Mouse (Mus musculus) lung, embryonic 14.5 days (tissue): ENCODE data around the gene Dnajc11. TPM values are rescaled to one million over a fixed set of nuclear protein-coding genes. Genes with fewer than 3 reads are reported as not detected.

Source experiments
- ATAC-seq: fragments of 200-750 bp; cut with Nextera tagmentation; 2 replicates; pipeline ENCODE4 v1.8.0; 2017; ENCODE audit warnings: mild to moderate bottlenecking, moderate TSS enrichment, moderate library complexity; ENCODE audit not compliant: insufficient read depth
- DNase-seq: peaks from one replicate; pipeline ENCODE4 v3.0.0-alpha.2; 2015
- H3K27ac ChIP-seq: fragments of 300-500 bp; sonication (generic); 2 replicates; pipeline ENCODE4 v1.5.1; 2014; ENCODE audit warnings: low read depth, mild to moderate bottlenecking, moderate library complexity
- H3K27me3 ChIP-seq: fragments of 300-500 bp; sonication (generic); 2 replicates; pipeline ENCODE4 v1.6.1; 2014; ENCODE audit warnings: low read length, control low read depth; ENCODE audit not compliant: insufficient read depth
- H3K36me3 ChIP-seq: fragments of 300-500 bp; sonication (generic); 2 replicates; pipeline ENCODE4 v1.6.1; 2014; ENCODE audit warnings: control low read depth; ENCODE audit not compliant: insufficient read depth
- H3K4me1 ChIP-seq: fragments of 300-500 bp; sonication (generic); 2 replicates; pipeline ENCODE4 v1.6.1; 2014; ENCODE audit warnings: antibody characterized with exemption, control low read depth; ENCODE audit not compliant: insufficient read depth
- H3K4me2 ChIP-seq: fragments of 300-500 bp; sonication (generic); 2 replicates; pipeline ENCODE4 v1.6.1; 2014; ENCODE audit warnings: mild to moderate bottlenecking
- H3K4me3 ChIP-seq: fragments of 300-500 bp; sonication (generic); 2 replicates; pipeline ENCODE4 v1.5.1; 2014; ENCODE audit warnings: low read depth, low read length
- H3K9ac ChIP-seq: fragments of 300-500 bp; sonication (generic); 2 replicates; pipeline ENCODE4 v1.6.1; 2014
- H3K9me3 ChIP-seq: fragments of 300-500 bp; sonication (generic); 2 replicates; pipeline ENCODE4 v1.6.1; 2016; ENCODE audit warnings: low read depth, low read length, control low read depth
- CTCF ChIP-seq: IDR thresholded peaks from 2 replicates; pipeline ENCODE4 v1.5.1; 2016; ENCODE audit warnings: antibody characterized with exemption, low read depth
- WGBS: fragments of 180-500 bp; shearing (Covaris S2); extraction: QIAGEN DNeasy Blood & Tissue Kit; methylation state at CpG from one replicate; pipeline ENCODE4 v1.1.7; 2014; 5-methylcytosine and 5-hydroxymethylcytosine counted together
- polyA plus RNA-seq: library from polyadenylated mRNA; unstranded; fragments of >200 nt; fragmentation: Nextera tagmentation; extraction: Ambion mirVana; gene quantifications from 2 replicates; pipeline ENCODE4 v1.2.1, GENCODE M21; 2014

Gene Dnajc11
- 65.9 and 66.6 TPM in 2 replicates for polyA plus RNA-seq

- Histone ChIP-seq H3K4me1 (0 out of 2 replicates have a peak, but pooled peaks cover 3% of the 10 kb centered on the region), H3K36me3 (no peaks in the 10 kb centered on the region), H3K9me3 (no peaks in the 10 kb centered on the region), H3K27me3 (no peaks in the 10 kb centered on the region), H3K4me3 (peak within 1 kb of the TSS; percentile 100), H3K27ac (0 out of 2 replicates have a peak within 1 kb of the TSS, but pooled peaks have one; percentile 54), H3K9ac (peak within 1 kb of the TSS; percentile 96), H3K4me2 (peak within 1 kb of the TSS; percentile 95)
- peak; percentile 92 for ATAC-seq
- WGBS = under 1% methylated on average over 76 of the region's 83 CpGs
- peak; percentile 93 for DNase-seq
- TF ChIP-seq CTCF = peak; percentile 78
Observed at GRCm38 (mm10) chr4:151933505-151934214, at the start of gene Dnajc11. Gene Dnajc11, plus strand, starts transcription at chr4:151933691.

- Histone ChIP-seq H3K9ac (no peak overlapping the region), H3K4me3 (no peak overlapping the region), H3K36me3 (no peaks in the 10 kb centered on the region), H3K27ac (no peak overlapping the region), H3K9me3 (0 out of 2 replicates have a peak, but pooled peaks cover 4% of the 10 kb centered on the region), H3K27me3 (no peaks in the 10 kb centered on the region), H3K4me1 (no peaks in the 10 kb centered on the region), H3K4me2 (no peak overlapping the region)
- 61% methylated on average over 6 of the region's 6 CpGs for WGBS
- TF ChIP-seq CTCF = peak; percentile 40
- peak; percentile 14 for DNase-seq
- no peak for ATAC-seq
Observed at GRCm38 (mm10) chr4:151893241-151893640, 40.2 kb upstream of the Dnajc11 start.

GRCm38 (mm10) chr4:151894926-151895325, 38.6 kb upstream of the Dnajc11 start:
- H3K4me3 ChIP-seq = no peak overlapping the region
- H3K36me3 ChIP-seq = no peaks in the 10 kb centered on the region
- no peak overlapping the region for H3K27ac ChIP-seq
- ATAC-seq = no peak
- 0 out of 2 replicates have a peak, but pooled peaks cover 4% of the 10 kb centered on the region for H3K9me3 ChIP-seq
- no peak for DNase-seq
- no peak overlapping the region for H3K9ac ChIP-seq
- no peaks in the 10 kb centered on the region for H3K4me1 ChIP-seq
- WGBS = 90% methylated on average over 12 of the region's 12 CpGs
- TF ChIP-seq CTCF = no peak
- no peak overlapping the region for H3K4me2 ChIP-seq
- H3K27me3 ChIP-seq = no peaks in the 10 kb centered on the region

GRCm38 (mm10) chr4:151895624-151896023, 37.9 kb upstream of the Dnajc11 start:
- H3K4me1 ChIP-seq = no peaks in the 10 kb centered on the region
- no peak overlapping the region for H3K9ac ChIP-seq
- no peak overlapping the region for H3K27ac ChIP-seq
- ATAC-seq (no peak), DNase-seq (no peak)
- H3K27me3 ChIP-seq = no peaks in the 10 kb centered on the region
- H3K4me2 ChIP-seq = no peak overlapping the region
- TF ChIP-seq CTCF = no peak
- 0 out of 2 replicates have a peak, but pooled peaks cover 4% of the 10 kb centered on the region for H3K9me3 ChIP-seq
- WGBS = 87% methylated on average over 7 of the region's 7 CpGs
- no peak overlapping the region for H3K4me3 ChIP-seq
- H3K36me3 ChIP-seq = no peaks in the 10 kb centered on the region

GRCm38 (mm10) chr4:151897069-151897617, 36.3 kb upstream of the Dnajc11 start:
- Histone ChIP-seq H3K9ac (no peak overlapping the region), H3K27ac (no peak overlapping the region), H3K27me3 (no peaks in the 10 kb centered on the region), H3K4me1 (no peaks in the 10 kb centered on the region), H3K9me3 (0 out of 2 replicates have a peak, but pooled peaks cover 4% of the 10 kb centered on the region), H3K4me3 (no peak overlapping the region), H3K4me2 (no peak overlapping the region), H3K36me3 (no peaks in the 10 kb centered on the region)
- DNase-seq (no peak), ATAC-seq (no peak)
- peak; percentile 7; the same call in 1 of the 2 replicates for TF ChIP-seq CTCF
- WGBS = 70% methylated on average over 9 of the region's 9 CpGs

GRCm38 (mm10) chr4:151898600-151899245, 34.8 kb upstream of the Dnajc11 start:
- H3K9ac ChIP-seq = no peak overlapping the region
- H3K27ac ChIP-seq = no peak overlapping the region
- H3K4me3 ChIP-seq = no peak overlapping the region
- 38% methylated on average over 13 of the region's 13 CpGs for WGBS
- no peak for TF ChIP-seq CTCF
- 0 out of 2 replicates have a peak, but pooled peaks cover 4% of the 10 kb centered on the region for H3K9me3 ChIP-seq
- H3K27me3 ChIP-seq = no peaks in the 10 kb centered on the region
- no peaks in the 10 kb centered on the region for H3K36me3 ChIP-seq
- peaks cover 6% of the 10 kb centered on the region; the same call in 1 of the 2 replicates for H3K4me1 ChIP-seq
- H3K4me2 ChIP-seq = no peak overlapping the region
- DNase-seq = no peak
- ATAC-seq = no peak
